Mouse (Mus musculus): Measurements from ENCODE around the gene Tmem178. TPM values are rescaled to one million over a fixed set of nuclear protein-coding genes. Genes with fewer than 3 reads are reported as not detected.

Gene Tmem178
- polyA plus RNA-seq, 1 experiment, result 100 TPM

DNA sequence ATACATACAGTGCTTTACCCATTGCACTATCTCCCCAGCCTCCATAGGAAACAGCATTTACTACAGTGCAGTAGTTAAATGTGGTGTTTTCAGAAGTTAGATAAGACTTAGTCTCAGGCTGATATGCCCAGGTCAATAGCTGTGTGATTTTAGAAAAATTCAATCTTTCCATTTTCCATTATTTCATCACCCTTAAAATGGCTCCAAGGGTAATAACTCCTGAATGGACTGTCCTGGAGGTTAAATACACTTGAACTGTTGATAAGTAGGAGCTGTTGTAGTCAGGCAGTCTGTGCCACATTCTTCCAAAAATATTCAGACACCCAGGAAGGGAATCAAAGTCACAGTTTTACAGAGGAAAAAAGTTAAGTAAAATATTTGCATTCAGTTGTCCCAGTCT, 25.2 kb upstream of the Tmem178 start:
- no peaks in the 10 kb centered on the region for H3K4me1 ChIP-seq (ENCODE audit: control insufficient read depth, insufficient read depth, low read length)
- TF ChIP-seq POLR2A (IDR thresholded peaks at IDR 0.05; ENCODE audit: extremely low read depth, insufficient read depth, low read length), result no peak
- no peak for TF ChIP-seq CTCF (IDR thresholded peaks at IDR 0.05; ENCODE audit: extremely low read depth, insufficient read depth, low read length)
- no peak overlapping the region for H3K27ac ChIP-seq (ENCODE audit: insufficient read depth, low read length)
- no peak overlapping the region for H3K4me3 ChIP-seq (ENCODE audit: insufficient read depth, low read length)

- peak; percentile 36 for TF ChIP-seq CTCF (IDR thresholded peaks at IDR 0.05; ENCODE audit: extremely low read depth, insufficient read depth, low read length)
- TF ChIP-seq POLR2A (IDR thresholded peaks at IDR 0.05; ENCODE audit: extremely low read depth, insufficient read depth, low read length), result no peak
- no peaks in the 10 kb centered on the region for H3K4me1 ChIP-seq (ENCODE audit: control insufficient read depth, insufficient read depth, low read length)
- no peak overlapping the region for H3K27ac ChIP-seq (ENCODE audit: insufficient read depth, low read length)
- no peak overlapping the region for H3K4me3 ChIP-seq (ENCODE audit: insufficient read depth, low read length)
Observed at GRCm38 (mm10) chr17:80921286-80922134, 22.9 kb upstream of the Tmem178 start.

DNA sequence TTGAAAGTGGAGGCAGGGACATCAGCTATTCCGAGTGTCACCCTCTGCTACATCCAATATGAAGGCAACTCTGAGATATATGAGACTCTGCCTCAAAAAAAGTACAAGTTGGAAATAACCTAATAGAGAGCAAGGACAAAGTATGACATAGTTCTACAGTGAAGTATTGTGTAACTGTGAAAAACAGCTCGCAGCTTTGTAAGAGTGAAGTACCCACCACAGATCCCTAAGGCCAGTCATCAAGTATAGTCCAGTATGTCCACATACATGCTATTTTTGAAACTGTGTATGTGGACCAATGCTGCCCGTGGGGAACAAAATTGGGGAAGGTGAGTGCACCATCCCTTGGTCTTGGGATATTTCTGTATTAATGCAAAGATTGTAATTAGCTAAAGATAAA, 18.9 kb upstream of the Tmem178 start:
- no peak overlapping the region for H3K27ac ChIP-seq (ENCODE audit: insufficient read depth, low read length)
- H3K4me3 ChIP-seq (ENCODE audit: insufficient read depth, low read length), result no peak overlapping the region
- TF ChIP-seq CTCF (IDR thresholded peaks at IDR 0.05; ENCODE audit: extremely low read depth, insufficient read depth, low read length) (no peak), POLR2A (IDR thresholded peaks at IDR 0.05; ENCODE audit: extremely low read depth, insufficient read depth, low read length) (no peak)
- no peaks in the 10 kb centered on the region for H3K4me1 ChIP-seq (ENCODE audit: control insufficient read depth, insufficient read depth, low read length)

GRCm38 (mm10) chr17:80927151-80927550, 17.3 kb upstream of the Tmem178 start:
- no peak overlapping the region for H3K27ac ChIP-seq (ENCODE audit: insufficient read depth, low read length)

GRCm38 (mm10) chr17:80932716-80933115, 11.7 kb upstream of the Tmem178 start:
- H3K4me3 ChIP-seq (ENCODE audit: insufficient read depth, low read length), result no peak overlapping the region
- TF ChIP-seq POLR2A (IDR thresholded peaks at IDR 0.05; ENCODE audit: extremely low read depth, insufficient read depth, low read length), result no peak
- no peak overlapping the region for H3K27ac ChIP-seq (ENCODE audit: insufficient read depth, low read length)
- no peaks in the 10 kb centered on the region for H3K4me1 ChIP-seq (ENCODE audit: control insufficient read depth, insufficient read depth, low read length)

More at GRCm38 (mm10) chr17:80927151-80927550, 17.3 kb upstream of the Tmem178 start:
- no peak overlapping the region for H3K4me3 ChIP-seq (ENCODE audit: insufficient read depth, low read length)
- H3K4me1 ChIP-seq (ENCODE audit: control insufficient read depth, insufficient read depth, low read length), result no peaks in the 10 kb centered on the region
- TF ChIP-seq POLR2A (IDR thresholded peaks at IDR 0.05; ENCODE audit: extremely low read depth, insufficient read depth, low read length) (no peak), CTCF (IDR thresholded peaks at IDR 0.05; ENCODE audit: extremely low read depth, insufficient read depth, low read length) (no peak)

- H3K27ac ChIP-seq (ENCODE audit: insufficient read depth, low read length), result no peak overlapping the region
- no peak overlapping the region for H3K4me3 ChIP-seq (ENCODE audit: insufficient read depth, low read length)
- TF ChIP-seq POLR2A (IDR thresholded peaks at IDR 0.05; ENCODE audit: extremely low read depth, insufficient read depth, low read length), result no peak
- no peak for TF ChIP-seq CTCF (IDR thresholded peaks at IDR 0.05; ENCODE audit: extremely low read depth, insufficient read depth, low read length)
- H3K4me1 ChIP-seq (ENCODE audit: control insufficient read depth, insufficient read depth, low read length), result no peaks in the 10 kb centered on the region
Observed at GRCm38 (mm10) chr17:80933401-80934029, 10.9 kb upstream of the Tmem178 start.

- no peak overlapping the region for H3K27ac ChIP-seq (ENCODE audit: insufficient read depth, low read length)
- H3K4me3 ChIP-seq (ENCODE audit: insufficient read depth, low read length), result no peak overlapping the region
- H3K4me1 ChIP-seq (ENCODE audit: control insufficient read depth, insufficient read depth, low read length), result no peaks in the 10 kb centered on the region; the same call in 1 of the 2 replicates
- TF ChIP-seq POLR2A (IDR thresholded peaks at IDR 0.05; ENCODE audit: extremely low read depth, insufficient read depth, low read length), result no peak
- no peak for TF ChIP-seq CTCF (IDR thresholded peaks at IDR 0.05; ENCODE audit: extremely low read depth, insufficient read depth, low read length)
Observed at GRCm38 (mm10) chr17:80935807-80936519, 8.5 kb upstream of the Tmem178 start.

- no peaks in the 10 kb centered on the region; the same call in 1 of the 2 replicates for H3K4me1 ChIP-seq (ENCODE audit: control insufficient read depth, insufficient read depth, low read length)
- H3K4me3 ChIP-seq (ENCODE audit: insufficient read depth, low read length), result no peak overlapping the region
- TF ChIP-seq CTCF (IDR thresholded peaks at IDR 0.05; ENCODE audit: extremely low read depth, insufficient read depth, low read length), result no peak
- no peak for TF ChIP-seq POLR2A (IDR thresholded peaks at IDR 0.05; ENCODE audit: extremely low read depth, insufficient read depth, low read length)
- H3K27ac ChIP-seq (ENCODE audit: insufficient read depth, low read length), result no peak overlapping the region
Observed at GRCm38 (mm10) chr17:80936521-80936920, 7.9 kb upstream of the Tmem178 start.

DNA sequence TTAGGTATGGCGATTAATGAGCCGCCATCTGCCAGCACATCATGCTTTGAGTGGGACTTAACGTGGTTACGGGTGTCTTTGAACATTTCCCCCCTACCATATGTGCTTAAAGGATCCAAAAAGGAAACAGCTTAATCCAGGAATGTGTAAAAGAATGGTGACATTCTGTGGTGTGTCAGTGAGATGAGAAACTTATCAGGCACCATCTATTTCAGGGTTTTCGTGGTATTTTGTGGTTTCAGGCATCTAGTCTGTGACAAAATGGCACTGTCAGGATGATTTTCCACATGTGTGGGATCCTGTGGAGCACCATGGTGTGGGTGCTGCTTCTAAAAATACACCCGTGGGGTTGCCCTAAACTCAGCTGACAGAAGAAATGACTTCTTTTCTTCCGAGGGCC, 4.6 kb upstream of the Tmem178 start:
- Histone ChIP-seq H3K27ac (ENCODE audit: insufficient read depth, low read length) (no peak overlapping the region; the same call in 1 of the 2 replicates), H3K4me3 (ENCODE audit: insufficient read depth, low read length) (no peak overlapping the region), H3K4me1 (ENCODE audit: control insufficient read depth, insufficient read depth, low read length) (peaks cover 2% of the 10 kb centered on the region)
- TF ChIP-seq CTCF (IDR thresholded peaks at IDR 0.05; ENCODE audit: extremely low read depth, insufficient read depth, low read length) (no peak), POLR2A (IDR thresholded peaks at IDR 0.05; ENCODE audit: extremely low read depth, insufficient read depth, low read length) (no peak)
